In genomic region chr3:36310642-36311267, GRCm38 (mm10) we compare ENCODE assay signal across 10 mouse cellular contexts.
DNase-seq lines count a peak whose midpoint lies in the region; ATAC-seq lines count a peak whose summit lies in the region.
"Had no signal": no experiment of that assay in that cellular context is flagged by ENCODE, and none has a peak within 500 bp of the region (broad histone marks: within the 10 kb centered on the region; RNA-seq: fewer than 3 reads in every experiment).

No protein-coding gene starts in this region.

- H3K9ac ChIP-seq in forebrain, embryonic 15.5 days (replicated peaks): no peak overlapping the region

- ATAC-seq in frontal cortex, adult (ENCODE audit: low TSS enrichment): peak; percentile 74
- no peak for ATAC-seq in forebrain, embryonic 15.5 days (replicated peaks)

- H3K4me1 ChIP-seq in forebrain, embryonic 15.5 days: no peaks in the 10 kb centered on the region

- H3K4me2 ChIP-seq in forebrain, embryonic 15.5 days (replicated peaks): peak overlapping the region; percentile 26; the same call in 1 of the 2 replicates

- H3K36me3 ChIP-seq in forebrain, embryonic 15.5 days: no peaks in the 10 kb centered on the region

- H3K27ac ChIP-seq in forebrain, embryonic 15.5 days (replicated peaks): no peak overlapping the region

- 4% methylated on average over 9 of the region's 9 CpGs for WGBS in forebrain, embryonic 15.5 days

- no peak for DNase-seq in frontal cortex, postnatal 14 days (ENCODE audit: low spot score in 2 of 2)
- DNase-seq in ES-CJ7 (ENCODE audit: low read depth, low spot score): peak; percentile 24
- DNase-seq in mesoderm, embryonic 11.5 days (ENCODE audit: low read depth, low spot score): peak; percentile 38
- DNase-seq in thymus, postnatal 4 days: no peak
- DNase-seq in spleen, postnatal 10 days (ENCODE audit: low spot score in 2 of 2): no peak
- no peak for DNase-seq in thymus, postnatal 10 days (ENCODE audit: low spot score in 2 of 2)
- DNase-seq: kidney, adult 2 months; liver had no signal

- no peaks in the 10 kb centered on the region for H3K9me3 ChIP-seq in forebrain, embryonic 15.5 days

- H3K4me3 ChIP-seq in forebrain, embryonic 15.5 days: no peak overlapping the region

- H3K27me3 ChIP-seq in forebrain, embryonic 15.5 days: no peaks in the 10 kb centered on the region

Comparison
In these comparisons a context has a peak if more than half of its experiments do, and no peak if none do; other contexts are left out.
1. DNase-seq: peak in ES-CJ7 (single experiment) and mesoderm, embryonic 11.5 days (single experiment); none in frontal cortex, postnatal 14 days (0 of 2), thymus, postnatal 4 days (single experiment), spleen, postnatal 10 days (0 of 2) and thymus, postnatal 10 days (0 of 2).